Mouse (Mus musculus) right cerebral cortex, postnatal 14 days (tissue): ENCODE results near the gene Il12a.

Experiments used
- DNase-seq: peaks from one replicate; pipeline ENCODE4 v3.0.0; 2022

The Il12a gene

DNA sequence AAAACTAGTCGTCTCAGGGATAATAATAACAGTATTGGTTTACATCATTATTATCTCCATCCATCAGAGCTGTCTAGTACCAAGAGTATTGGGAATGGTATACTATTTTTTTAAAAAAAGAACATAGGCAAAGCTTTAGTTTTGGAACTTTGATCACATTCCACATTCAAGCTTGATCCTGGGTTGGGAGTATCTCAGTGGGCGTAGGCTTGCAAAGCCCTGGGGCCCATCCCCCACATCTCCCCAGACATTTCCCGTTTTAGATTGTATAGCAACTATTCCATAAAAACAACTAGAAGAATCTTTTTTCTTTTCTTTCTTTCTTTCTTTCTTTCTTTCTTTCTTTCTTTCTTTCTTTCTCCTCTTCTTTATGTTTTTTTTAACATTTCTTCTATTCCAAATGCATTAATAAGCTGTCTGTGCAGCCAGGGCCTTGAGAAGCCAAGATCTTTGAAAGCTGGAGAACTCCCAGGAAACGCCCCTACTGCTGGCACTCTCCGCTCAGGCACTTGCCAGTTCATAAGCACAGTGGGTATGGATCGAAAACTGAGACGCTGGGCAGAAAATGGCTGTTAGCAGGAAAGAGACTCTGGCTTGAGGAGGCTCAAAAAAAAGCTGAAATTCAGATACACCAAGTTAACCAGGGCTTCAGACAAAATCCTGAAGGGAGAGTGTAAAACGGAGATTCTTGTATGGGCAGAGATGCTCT lies 3.4 kb upstream of the Il12a start:
- DNase-seq = no peak

- DNase-seq = no peak
These were observed 1.1 kb upstream of the Il12a start for GRCm38 (mm10) chr3:68689346-68689745.

GRCm38 (mm10) chr3:68691100-68691778 lies 795 bp downstream of the Il12a start:
- no peak for DNase-seq

DNA sequence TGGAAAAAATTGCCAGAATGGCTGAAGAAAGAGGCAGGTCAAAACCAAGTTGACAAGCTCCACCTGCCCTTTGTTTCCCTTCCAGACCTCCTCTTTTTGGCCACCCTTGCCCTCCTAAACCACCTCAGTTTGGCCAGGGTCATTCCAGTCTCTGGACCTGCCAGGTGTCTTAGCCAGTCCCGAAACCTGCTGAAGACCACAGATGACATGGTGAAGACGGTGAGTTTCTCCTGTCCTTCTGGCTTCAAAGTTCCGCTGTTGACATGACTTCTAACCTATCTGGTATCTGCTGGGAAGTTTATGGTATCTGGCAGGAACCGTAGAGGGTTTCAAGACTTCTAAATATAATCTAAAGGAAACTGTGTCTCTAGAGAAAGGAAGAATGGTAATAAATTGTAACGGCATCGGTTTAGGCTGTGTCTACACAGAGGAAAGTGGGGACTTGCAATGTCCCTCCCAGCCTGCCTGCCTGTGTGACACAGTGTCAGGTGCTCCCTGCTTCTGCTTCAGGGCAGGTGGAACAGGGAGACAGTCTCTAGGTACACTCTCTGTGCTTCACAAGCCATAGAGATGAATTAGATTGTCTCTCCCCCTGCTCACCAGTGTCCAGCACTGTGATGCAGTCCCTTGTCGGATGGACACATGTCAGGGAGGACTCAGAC lies 1.6 kb downstream of the Il12a start:
- no peak for DNase-seq

DNA sequence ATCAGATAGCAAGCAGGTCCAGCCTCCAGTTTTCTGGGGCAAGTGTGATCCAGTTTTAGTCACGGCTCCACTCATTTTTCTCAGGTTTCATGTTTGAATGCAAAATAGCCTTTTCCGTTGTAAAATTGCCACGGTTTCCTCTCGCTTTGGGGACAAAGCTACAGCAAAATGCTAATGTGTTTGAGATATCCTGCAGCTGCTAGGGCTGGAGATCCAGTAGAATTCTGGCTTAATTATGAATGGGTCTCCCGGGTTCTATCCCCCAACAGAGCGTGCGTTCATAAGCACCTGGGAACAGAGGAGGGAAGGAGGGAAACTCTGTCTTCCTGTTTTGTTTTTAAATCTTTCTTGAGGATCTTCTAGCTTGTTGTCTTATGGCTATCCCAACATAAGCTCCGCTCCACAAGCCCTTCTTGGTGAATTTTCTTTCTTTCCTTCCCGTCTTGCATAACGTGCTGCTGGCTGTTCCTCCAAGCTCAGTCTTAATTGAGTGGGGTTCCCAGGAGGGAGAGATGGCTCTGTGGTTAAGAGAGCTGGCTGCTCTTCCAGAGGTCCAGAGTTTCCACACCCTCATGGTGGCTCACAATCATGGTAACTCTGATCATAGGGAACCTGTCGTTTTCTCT lies 2.3 kb downstream of the Il12a start:
- DNase-seq = no peak

DNA sequence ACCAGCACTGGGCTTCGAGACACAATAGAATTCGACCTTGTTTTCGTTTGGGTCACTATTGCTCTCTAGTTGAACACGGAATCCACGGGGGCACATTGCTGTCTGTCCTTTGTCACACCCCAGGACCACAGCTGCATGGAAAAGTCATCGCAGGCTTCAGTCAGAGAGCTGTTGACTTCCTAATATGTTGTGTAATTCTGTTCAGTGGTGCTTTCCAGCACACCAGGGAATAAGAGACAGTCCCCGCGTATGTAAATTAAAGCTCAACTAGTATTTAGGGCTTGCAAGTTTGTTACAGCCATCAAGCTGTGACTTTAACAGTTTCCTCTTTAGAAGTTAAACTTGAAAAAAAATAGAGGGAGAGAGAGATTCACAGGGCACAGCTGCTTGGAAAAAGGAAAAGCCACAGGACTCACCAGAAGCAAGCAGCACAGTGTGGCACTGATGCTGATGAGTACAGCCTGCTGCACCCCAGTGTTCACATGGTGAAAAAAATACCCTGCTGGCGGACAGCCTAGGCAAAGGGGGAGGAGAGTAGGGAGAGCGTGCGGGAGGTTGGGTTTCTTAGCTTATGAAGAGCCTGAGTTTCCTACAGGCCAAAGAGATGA lies 3.1 kb downstream of the Il12a start:
- peak; percentile 62 for DNase-seq

DNA sequence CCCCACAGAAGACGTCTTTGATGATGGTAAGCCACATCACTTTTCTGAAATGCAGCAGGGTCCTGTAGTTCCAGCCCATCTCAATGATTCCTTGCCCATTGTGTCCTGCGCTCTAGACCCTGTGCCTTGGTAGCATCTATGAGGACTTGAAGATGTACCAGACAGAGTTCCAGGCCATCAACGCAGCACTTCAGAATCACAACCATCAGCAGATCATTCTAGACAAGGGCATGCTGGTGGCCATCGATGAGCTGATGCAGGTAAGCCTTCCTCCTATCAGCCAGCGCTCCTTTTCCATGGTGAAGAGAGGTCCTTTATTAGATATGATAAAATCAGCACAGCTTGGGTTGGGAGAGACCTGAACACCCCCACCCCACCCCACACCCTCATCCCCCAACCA lies 4.9 kb downstream of the Il12a start:
- no peak for DNase-seq

DNA sequence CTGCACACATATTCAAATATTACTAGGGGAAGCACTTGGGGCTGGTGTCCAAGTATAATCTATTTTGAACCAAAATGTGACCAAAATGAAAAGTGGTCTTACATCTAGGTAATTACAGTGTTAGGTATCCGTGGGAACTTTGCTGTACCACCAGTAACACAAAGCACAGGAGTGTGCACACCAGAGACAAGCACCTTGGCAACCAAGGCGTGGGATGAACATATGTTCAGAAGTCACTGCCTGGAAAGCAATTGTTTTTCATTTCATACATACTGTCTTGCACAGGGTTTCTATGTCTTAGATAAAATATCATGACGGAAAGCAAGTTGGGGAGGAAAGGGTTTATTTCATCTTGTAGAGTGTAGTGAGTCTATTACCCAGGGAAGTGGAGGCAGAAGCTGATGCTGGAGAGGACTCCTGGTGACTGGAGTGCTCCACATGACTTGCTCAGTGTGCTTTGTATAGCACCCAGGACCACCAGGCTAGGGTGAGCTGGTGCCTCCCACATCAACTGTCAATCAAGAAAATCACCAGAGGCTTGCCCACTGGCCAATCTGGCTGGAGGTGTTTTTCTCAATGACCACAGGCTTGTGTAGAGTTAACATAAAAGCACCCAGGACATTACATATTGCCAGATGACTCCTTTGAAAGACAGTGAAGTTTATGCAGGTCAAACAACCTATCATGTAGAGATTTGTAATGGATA lies 6.2 kb downstream of the Il12a start:
- DNase-seq = no peak

DNA sequence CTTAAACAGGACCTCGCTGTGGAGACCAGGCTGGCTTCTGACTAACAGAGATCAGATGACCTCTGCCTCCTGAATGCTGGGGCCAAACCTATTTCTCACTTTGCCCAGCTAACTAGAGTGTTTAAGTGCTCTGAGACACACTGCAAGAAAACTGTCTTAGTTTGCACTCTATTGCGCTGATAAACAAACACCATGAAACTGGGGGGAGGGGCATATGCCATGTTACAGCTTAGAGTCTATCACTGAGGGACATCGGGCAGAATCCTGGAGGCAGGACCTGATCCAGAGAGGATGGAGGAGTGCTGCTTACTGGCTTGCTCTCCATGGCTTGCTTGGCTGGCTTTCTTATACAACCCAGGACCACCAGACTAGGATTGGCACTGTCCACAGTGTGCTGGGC lies 8.2 kb downstream of the Il12a start:
- no peak for DNase-seq

DNA sequence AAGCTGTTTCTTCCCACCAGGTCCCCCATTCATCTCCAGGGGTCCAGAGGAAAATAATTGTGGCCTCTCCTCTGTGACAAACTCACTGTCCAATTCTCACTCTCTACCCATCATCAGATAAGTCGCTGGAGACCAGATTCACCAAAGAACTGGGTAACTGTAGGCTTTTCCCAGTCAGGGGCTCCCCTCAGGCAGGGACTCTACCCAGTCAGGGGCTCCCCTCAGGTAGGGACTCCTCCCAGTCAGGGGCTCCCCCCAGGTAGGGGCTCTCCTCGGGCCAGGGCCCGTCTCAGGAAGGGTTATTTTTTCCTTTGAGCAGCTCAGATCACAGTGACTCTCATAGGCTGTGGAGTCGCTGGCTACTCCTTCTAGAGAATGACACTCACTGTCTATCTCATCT lies 9.6 kb downstream of the Il12a start:
- DNase-seq = no peak

DNA sequence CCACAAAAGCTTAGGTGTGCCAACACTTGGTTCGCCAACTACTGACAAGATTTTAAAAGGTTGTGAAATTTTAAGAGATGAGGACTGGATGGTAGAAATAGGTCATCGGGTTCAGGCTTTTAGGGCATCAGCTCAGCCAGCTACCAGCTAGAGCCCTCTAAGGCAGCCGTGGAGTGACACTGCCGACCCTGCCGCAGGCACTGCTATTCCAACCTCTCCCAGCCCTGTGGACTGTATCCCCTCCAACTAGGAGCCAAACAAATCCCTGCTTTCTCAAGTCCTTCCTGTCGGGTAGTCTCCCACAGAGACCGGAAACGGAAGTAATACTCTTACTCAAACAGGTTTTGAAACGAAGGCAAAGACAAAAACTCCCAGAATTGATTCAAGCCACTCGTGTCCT lies 15.9 kb downstream of the Il12a start:
- DNase-seq = no peak

DNA sequence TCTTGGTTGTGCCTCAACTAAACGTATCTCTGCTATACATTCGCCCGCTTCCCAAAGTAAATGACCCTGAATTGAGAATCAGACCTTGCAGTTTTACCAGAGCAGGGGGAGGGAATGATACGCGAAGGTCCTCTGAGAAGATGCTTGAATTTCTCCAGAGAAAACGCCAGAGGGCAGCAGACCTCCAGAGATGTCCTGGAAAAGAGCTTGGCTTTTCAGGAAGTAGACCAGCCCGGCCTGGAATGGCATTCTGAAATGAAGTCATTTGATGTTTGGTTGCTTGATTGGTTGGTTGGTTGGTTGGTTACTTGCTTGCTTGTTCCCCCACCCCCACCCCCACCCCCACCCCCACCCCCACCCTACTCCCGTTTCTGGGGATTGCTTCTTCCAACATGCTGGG lies 17.8 kb downstream of the Il12a start:
- peak; percentile 46 for DNase-seq

GRCm38 (mm10) chr3:68709198-68709797 lies 18.9 kb downstream of the Il12a start:
- peak; percentile 69 for DNase-seq

DNA sequence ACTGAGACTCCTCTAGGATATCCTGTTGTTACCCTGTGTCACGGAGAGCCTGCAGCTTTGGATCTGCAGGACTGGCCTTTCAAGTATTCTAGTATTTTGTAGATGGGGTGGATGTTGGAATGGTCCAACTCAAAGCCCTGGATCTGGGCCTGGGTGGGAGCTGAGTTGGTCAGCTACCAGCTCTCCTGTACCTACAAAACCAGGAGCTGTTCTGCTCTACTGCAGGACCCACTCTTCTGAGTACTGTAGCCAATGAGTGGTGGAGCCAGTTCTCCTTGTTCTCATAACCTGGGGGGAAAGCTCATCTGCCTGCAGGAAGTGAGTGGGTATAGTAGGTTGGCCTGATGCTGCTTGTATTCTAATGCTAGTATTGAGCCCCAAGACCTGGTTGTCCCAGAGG lies 20.0 kb downstream of the Il12a start:
- no peak for DNase-seq

DNA sequence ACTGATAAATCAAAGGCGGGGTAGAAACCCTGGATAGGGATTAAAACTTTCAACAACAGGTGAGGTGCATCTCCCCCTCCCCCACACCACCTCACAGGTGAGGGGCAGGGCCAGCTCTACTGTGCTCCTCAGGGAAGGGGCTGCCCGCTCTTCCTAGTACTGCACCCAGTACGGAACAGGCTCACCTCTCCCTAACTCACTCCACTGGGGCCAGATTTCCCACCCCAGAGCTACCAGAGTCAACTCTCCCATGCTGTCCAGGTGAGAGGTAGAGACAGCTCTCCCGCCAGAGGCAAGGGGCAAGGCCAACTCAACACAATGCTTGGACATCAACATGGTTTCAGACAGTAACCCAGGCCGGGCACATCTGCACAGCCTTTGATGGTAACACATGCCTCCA lies 21.1 kb downstream of the Il12a start:
- DNase-seq = no peak

DNA sequence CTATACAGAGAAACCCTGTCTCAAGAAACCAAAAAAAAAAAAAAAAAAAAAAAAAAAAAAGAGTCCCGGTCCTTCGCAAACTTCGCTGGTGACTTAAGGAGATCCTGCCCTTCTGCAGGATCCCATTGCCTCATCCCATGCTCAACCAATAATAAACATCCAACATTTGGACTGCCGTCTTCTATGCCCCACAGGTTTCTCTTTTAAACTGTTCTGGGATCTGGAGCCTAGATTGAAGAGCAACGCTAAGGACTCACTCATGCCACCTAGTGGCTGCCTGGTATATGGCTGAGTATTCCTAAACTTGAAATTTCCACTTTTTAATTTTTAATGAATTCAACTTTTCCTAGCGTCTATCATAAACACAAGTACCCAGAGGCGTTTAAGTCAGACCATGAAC lies 23.1 kb downstream of the Il12a start:
- DNase-seq = peak; percentile 79

DNA sequence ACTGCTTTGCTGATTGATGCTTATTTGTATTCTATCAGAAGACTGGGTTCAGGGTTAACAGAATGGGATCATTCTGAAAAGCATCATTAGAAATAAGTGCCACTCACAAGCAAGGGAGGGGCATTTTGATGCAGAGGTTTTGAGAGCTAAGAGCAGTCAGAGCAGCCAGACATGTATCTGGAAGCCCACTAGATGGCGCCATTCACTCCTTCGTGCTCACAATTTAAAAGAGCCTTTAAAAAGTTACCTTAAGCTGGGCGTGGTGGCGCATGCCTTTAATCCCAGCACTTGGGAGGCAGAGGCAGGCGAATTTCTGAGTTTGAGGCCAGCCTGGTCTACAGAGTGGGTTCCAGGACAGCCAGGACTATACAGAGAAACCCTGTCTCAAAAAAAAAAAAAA lies 26.9 kb downstream of the Il12a start:
- DNase-seq = peak; percentile 67

GRCm38 (mm10) chr3:68719229-68719819 lies 28.9 kb downstream of the Il12a start:
- no peak for DNase-seq

GRCm38 (mm10) chr3:68720258-68720657 lies 29.8 kb downstream of the Il12a start:
- DNase-seq = peak; percentile 61

DNA sequence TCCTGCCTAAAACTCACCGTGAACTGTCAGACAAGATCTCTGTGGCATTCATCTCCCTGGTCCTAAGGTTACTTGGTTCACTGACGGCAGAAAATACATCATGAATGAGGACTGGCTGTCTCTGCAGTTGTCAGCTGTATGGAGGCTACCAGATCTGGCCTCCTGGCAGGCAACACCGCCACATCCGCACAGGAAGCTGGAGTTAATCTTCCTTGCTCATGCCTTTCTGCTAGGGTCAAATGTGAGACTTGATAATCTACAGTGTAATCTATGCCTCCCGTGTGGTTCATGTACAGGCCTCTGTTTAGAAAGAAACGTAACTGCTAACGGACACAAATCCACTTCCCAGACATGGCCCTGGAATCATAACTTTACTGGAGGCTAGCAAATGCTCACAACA lies 51.5 kb downstream of the Il12a start:
- no peak for DNase-seq

DNA sequence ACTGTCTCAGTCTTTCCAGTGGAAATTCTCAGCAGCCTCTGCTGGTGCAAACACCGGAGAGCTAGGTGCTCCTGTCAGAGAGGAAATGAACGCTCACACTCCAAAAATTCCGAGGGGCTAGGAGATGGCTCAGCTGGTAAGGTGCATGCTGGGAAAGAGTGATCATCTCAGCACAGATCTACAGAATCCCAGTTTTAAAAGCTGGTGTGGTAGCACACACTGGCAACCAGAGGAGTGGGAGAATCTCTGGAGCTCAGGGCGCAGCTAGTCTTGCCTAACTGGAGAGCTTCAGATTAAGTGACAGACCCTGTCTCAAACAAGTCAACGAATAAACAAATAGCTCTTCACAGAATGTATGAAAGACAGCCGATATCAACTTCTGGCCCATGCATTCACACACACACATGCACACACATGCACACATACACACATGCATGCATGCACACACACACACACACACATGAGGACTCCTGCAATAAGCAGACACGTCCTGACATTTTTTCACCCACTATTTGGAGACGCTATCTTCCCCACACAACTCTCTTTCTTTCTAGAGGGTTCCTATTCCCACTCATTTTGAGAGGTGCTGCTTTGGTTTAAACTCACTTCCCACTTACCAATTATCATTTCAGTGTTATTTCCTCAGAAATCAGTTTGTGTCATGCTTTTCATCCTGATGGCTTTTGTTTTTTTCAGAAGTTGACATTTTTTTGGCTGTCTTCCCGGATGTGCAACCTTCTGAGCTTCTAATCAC lies 52.5 kb downstream of the Il12a start:
- DNase-seq = no peak
